Mouse (Mus musculus) forebrain, postnatal 0 days (tissue): ENCODE results near the gene Ndufa4. TPM values are rescaled to one million over a fixed set of nuclear protein-coding genes. Genes with fewer than 3 reads are reported as not detected.
"Not testable (repeated sequence)": the region's sequence is repeated elsewhere in the genome, so short reads cannot be mapped to it uniquely, and the experiment has no call there.

Source experiments
- ATAC-seq: fragments of 200-750 bp; cut with Nextera tagmentation; 2 replicates; pipeline ENCODE4 v1.8.0; 2017; ENCODE audit warnings: mild to moderate bottlenecking, moderate library complexity
- DNase-seq: peaks from one replicate; pipeline ENCODE4 v3.0.0-alpha.2; 2015
- H3K27ac ChIP-seq: fragments of 300-500 bp; sonication (generic); 2 replicates; pipeline ENCODE4 v1.5.1; 2014; ENCODE audit warnings: low read depth, mild to moderate bottlenecking, antibody characterized with exemption, low read length, moderate library complexity, mixed read lengths
- H3K27me3 ChIP-seq: fragments of 300-500 bp; sonication (generic); 2 replicates; pipeline ENCODE4 v1.6.1; 2014; ENCODE audit warnings: mild to moderate bottlenecking, low read length, mixed read lengths; ENCODE audit not compliant: insufficient read depth
- H3K36me3 ChIP-seq: fragments of 300-500 bp; sonication (generic); 2 replicates; pipeline ENCODE4 v1.6.1; 2014; ENCODE audit warnings: mild to moderate bottlenecking, moderate library complexity; ENCODE audit not compliant: insufficient read depth
- H3K4me1 ChIP-seq: fragments of 300-500 bp; sonication (generic); 2 replicates; pipeline ENCODE4 v1.6.1; 2014; ENCODE audit warnings: antibody characterized with exemption; ENCODE audit not compliant: insufficient read depth
- H3K4me2 ChIP-seq: fragments of 300-500 bp; sonication (generic); 2 replicates; pipeline ENCODE4 v1.6.1; 2014; ENCODE audit warnings: low read depth, mild to moderate bottlenecking, moderate library complexity
- H3K4me3 ChIP-seq: fragments of 300-500 bp; sonication (generic); 2 replicates; pipeline ENCODE4 v1.5.1; 2014; ENCODE audit warnings: low read depth, low read length, mixed read lengths
- H3K9ac ChIP-seq: fragments of 300-500 bp; sonication (generic); 2 replicates; pipeline ENCODE4 v1.6.1; 2014; ENCODE audit warnings: mild to moderate bottlenecking
- H3K9me3 ChIP-seq: fragments of 300-500 bp; sonication (generic); 2 replicates; pipeline ENCODE4 v1.6.1; 2016; ENCODE audit warnings: low read length
- CTCF ChIP-seq: sonication (generic); IDR thresholded peaks from 2 replicates; pipeline ENCODE4 v1.5.1; 2016; ENCODE audit warnings: antibody characterized with exemption, control low read depth, low read depth
- WGBS: fragments of 180-500 bp; shearing (Covaris S2); extraction: QIAGEN DNeasy Blood & Tissue Kit; methylation state at CpG from one replicate; pipeline ENCODE4 v1.1.7; 2014; 5-methylcytosine and 5-hydroxymethylcytosine counted together
- polyA plus RNA-seq: library from polyadenylated mRNA; unstranded; fragments of >200 nt; fragmentation: Nextera tagmentation; extraction: Ambion mirVana; gene quantifications from 2 replicates; pipeline ENCODE4 v1.2.1, GENCODE M21; 2015
- total RNA-seq: library from RNA; depleted of rRNA; stranded (reverse); fragments of >200 nt; gene quantifications from 2 replicates; pipeline ENCODE4 v1.2.3, GENCODE M21; 2014; rRNA removed

Gene Ndufa4
- total and polyA plus RNA-seq, 2 experiments from 2014 or later = 539 to 1,216 TPM

DNA sequence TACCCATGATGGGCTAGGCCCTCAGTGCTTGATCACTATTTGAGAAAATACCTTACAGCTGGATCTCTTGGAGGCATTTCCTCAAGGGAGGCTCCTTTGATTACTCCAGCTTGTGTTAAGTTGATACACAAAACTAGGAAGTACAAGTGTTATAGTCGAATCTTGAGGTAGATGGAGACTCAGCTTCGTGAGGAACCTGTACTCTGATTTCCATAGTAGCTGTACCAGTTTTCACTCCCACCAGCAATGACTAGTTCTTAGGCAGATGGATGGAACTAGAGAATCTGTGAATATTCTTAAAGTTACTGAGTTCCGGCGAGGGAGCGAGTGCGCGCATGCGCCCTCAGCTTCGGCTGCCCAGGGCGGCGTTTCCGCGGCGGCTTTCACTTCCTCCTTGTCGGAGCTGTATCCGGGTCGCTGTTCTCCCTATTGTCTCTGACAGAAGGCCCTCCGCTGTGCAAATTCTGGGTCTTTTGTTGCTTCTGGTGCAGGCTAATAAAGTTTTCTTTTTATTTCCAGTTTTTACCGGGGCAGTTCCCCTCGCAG, 18.3 kb upstream of the Ndufa4 start:
- no peaks in the 10 kb centered on the region for H3K27me3 ChIP-seq
- peak overlapping the region; percentile 97 for H3K4me3 ChIP-seq
- peak overlapping the region; percentile 99 for H3K9ac ChIP-seq
- peak; percentile 96 for DNase-seq
- H3K36me3 ChIP-seq = no peaks in the 10 kb centered on the region
- 1% methylated on average over 20 of the region's 20 CpGs for WGBS
- peaks cover 26% of the 10 kb centered on the region; the same call in 1 of the 2 replicates for H3K4me1 ChIP-seq
- H3K9me3 ChIP-seq = no peaks in the 10 kb centered on the region
- peak overlapping the region; percentile 66 for H3K4me2 ChIP-seq
- peak overlapping the region; percentile 100 for H3K27ac ChIP-seq
- TF ChIP-seq CTCF = no peak
- peak; percentile 98 for ATAC-seq

DNA sequence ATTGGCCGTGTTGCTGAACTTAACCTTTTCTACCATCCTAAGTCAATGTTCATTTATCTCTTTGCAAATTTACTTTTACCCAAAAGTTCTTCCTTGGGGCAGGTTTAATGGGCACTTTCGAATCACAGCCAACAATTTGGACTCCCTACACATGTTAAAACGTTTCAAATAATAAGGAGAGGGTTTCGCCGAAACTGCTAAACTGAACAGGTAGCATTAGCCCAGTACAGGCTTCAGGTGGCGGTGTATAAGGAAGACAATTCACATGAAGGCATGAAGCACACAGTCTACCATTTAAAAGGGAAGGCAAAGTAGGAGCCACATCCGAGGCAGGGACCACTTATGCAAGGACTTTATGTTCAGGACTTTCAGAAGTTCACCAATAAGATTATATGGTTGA, 873 bp upstream of the Ndufa4 start:
- peak overlapping the region; percentile 56 for H3K4me2 ChIP-seq
- peak overlapping the region; percentile 85 for H3K9ac ChIP-seq
- H3K4me1 ChIP-seq = peaks cover 16% of the 10 kb centered on the region; the same call in 1 of the 2 replicates
- no peaks in the 10 kb centered on the region for H3K36me3 ChIP-seq
- DNase-seq (no peak), ATAC-seq (no peak)
- WGBS = 21% methylated on average over 7 of the region's 7 CpGs
- H3K27me3 ChIP-seq = no peaks in the 10 kb centered on the region
- no peaks in the 10 kb centered on the region for H3K9me3 ChIP-seq
- no peak overlapping the region for H3K27ac ChIP-seq
- H3K4me3 ChIP-seq = peak overlapping the region; percentile 80
- TF ChIP-seq CTCF = no peak

DNA sequence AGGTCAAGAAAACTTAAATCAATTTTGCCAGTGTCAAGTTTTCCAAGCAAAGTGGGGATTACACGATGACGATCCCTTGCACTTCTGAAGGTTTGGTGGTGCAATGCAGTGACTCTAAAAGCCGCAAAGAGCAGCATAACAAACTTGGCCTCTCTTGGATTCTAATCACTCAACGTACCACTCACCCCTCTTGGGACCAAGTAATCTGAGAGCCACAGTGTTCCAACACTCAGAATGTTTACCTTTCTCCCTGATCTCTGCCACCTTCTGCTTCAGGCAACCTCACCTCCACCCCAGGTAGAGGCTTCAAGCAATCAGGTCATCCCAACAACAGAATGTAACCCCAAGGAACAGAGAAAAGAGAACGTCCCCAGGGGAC, 418 bp downstream of the Ndufa4 start:
- peak overlapping the region; percentile 80 for H3K4me3 ChIP-seq
- peak overlapping the region; percentile 56 for H3K4me2 ChIP-seq
- TF ChIP-seq CTCF = no peak
- H3K9me3 ChIP-seq = no peaks in the 10 kb centered on the region
- H3K4me1 ChIP-seq = peaks cover 16% of the 10 kb centered on the region; the same call in 1 of the 2 replicates
- no peaks in the 10 kb centered on the region for H3K27me3 ChIP-seq
- peak overlapping the region; percentile 85 for H3K9ac ChIP-seq
- peak; percentile 50 for ATAC-seq
- DNase-seq = no peak
- H3K27ac ChIP-seq = peak overlapping the region; percentile 76
- 2% methylated on average over 5 of the region's 5 CpGs for WGBS
- H3K36me3 ChIP-seq = 0 out of 2 replicates have a peak, but pooled peaks cover 6% of the 10 kb centered on the region

DNA sequence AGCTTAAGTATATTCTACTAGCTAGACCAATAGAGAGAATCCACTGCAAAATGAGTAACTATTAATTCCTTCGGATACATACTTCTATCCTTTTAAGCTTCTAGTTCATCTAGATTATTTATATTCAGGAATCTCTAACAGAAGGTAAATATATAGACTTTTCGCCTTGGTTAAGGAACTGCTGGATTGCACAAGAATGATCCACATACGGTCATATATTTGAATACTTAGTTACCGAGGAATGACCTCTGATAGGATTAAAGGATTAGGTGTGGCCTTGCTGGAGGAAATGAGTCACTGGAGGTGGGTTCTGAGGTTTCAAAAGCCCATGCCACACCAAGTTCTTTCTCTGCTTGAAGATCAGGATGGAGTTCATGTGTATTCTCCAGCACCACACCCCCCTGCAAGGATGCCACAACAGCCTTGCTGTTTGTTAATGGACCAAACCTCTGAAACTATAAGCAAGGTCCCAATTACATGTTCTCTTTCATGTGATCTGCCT, 6.4 kb downstream of the Ndufa4 start:
- no peaks in the 10 kb centered on the region for H3K9me3 ChIP-seq
- no peak overlapping the region for H3K4me2 ChIP-seq
- TF ChIP-seq CTCF = no peak
- H3K9ac ChIP-seq = no peak overlapping the region
- no peak overlapping the region for H3K4me3 ChIP-seq
- H3K4me1 ChIP-seq = peaks cover 3% of the 10 kb centered on the region; the same call in 1 of the 2 replicates
- WGBS = 88% methylated on average over 4 of the region's 4 CpGs
- DNase-seq (no peak), ATAC-seq (no peak)
- H3K27ac ChIP-seq = no peak overlapping the region
- no peaks in the 10 kb centered on the region for H3K27me3 ChIP-seq
- peaks cover 12% of the 10 kb centered on the region; the same call in 1 of the 2 replicates for H3K36me3 ChIP-seq

DNA sequence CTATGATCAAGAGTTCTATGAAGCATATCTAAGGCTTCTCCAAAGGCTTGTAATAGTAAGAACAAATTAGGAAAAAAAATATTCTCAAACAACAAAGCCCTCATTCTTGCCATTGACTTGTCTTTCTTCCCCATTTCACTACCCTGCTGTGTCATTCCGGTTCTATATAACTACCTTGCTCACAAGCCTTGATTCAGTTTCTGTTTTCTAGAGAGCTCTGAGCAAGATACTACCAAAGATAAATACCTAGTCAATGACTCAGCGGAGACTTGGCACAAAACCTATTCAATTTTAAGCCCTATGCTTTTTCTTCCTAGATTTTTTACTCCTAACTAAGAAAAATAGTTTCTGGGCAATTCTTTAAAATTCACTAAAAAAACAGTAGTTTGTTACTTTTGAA, 31.9 kb downstream of the Ndufa4 start:
- not testable (repeated sequence) for H3K4me3 ChIP-seq, H3K9me3 ChIP-seq, H3K27me3 ChIP-seq, H3K4me1 ChIP-seq, H3K36me3 ChIP-seq, H3K27ac ChIP-seq, H3K4me2 ChIP-seq, DNase-seq, ATAC-seq, H3K9ac ChIP-seq
- WGBS = no CpG with 5 or more reads among the region's 2 CpGs

Other genes starting within 250 kb of the Ndufa4 start
- gene Phf14, start 312 bp upstream of the Ndufa4 start, total RNA-seq = 157 and 168 TPM in 2 replicates
- gene Phf14, start 312 bp upstream of the Ndufa4 start, polyA plus RNA-seq = 47.6 and 71.6 TPM in 2 replicates